Mouse (Mus musculus) liver, postnatal 0 days (tissue): Measurements from ENCODE around the gene Fam57a.

Experiments used
- CTCF ChIP-seq: sonication (generic); IDR thresholded peaks from 2 replicates; pipeline ENCODE4 v1.5.1; 2016; ENCODE audit warnings: antibody characterized with exemption, low read depth
- EP300 ChIP-seq: IDR thresholded peaks from 2 replicates; pipeline ENCODE4 v1.6.1; 2016; ENCODE audit warnings: antibody characterized with exemption, low read depth, mild to moderate bottlenecking

DNA sequence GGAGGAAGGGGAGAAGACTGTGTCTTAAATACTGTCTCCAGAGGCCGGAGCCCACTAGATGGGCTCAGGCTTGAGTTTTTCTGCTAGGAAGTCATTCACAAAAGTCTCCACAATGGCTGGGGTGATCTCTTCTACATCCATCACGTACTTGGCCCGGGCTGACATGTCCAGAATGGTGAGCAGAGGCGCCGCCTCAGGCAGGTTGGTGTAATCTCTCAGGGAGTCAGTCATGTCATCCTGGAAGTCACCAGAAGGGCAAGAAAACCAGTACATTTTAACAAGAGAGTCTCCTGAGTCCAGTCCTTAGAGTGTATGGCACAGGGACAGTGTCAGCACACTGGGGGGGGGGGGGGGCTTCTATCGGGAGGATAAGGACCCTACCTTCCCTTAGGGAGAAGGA is 79.0 kb downstream of the Fam57a start:
- TF ChIP-seq CTCF (no peak), EP300 (no peak)
